Mouse (Mus musculus) heart, adult 2 months (tissue): ENCODE data around the gene Tas1r2.

Source experiments
- CTCF ChIP-seq: fragments of 200-600 bp; IDR thresholded peaks from 2 replicates; pipeline ENCODE4 v1.8.1; 2022; ENCODE audit warnings: antibody characterized with exemption, mild to moderate bottlenecking, moderate library complexity
- POLR2A ChIP-seq: fragments of 200-500 bp; IDR thresholded peaks from 2 replicates; pipeline ENCODE4 v1.6.1; 2011; ENCODE audit warnings: mild to moderate bottlenecking, low read depth, low read length, control low read depth; ENCODE audit not compliant: insufficient read depth

- TF ChIP-seq POLR2A (no peak), CTCF (no peak)
Observed at GRCm38 (mm10) chr4:139716477-139717169, 63.3 kb downstream of the Tas1r2 start.
